In genomic region chr17:28916520-28916919, GRCm38 (mm10) we compare ENCODE assay signal across 38 mouse cellular contexts. TPM values are rescaled to one million over a fixed set of nuclear protein-coding genes. Genes with fewer than 3 reads are reported as not detected.
"Had no signal": no experiment of that assay in that cellular context is flagged by ENCODE, and none has a peak within 500 bp of the region (broad histone marks: within the 10 kb centered on the region; RNA-seq: fewer than 3 reads in every experiment).

No protein-coding gene starts in this region.

- H3K4me1 ChIP-seq: limb, embryonic 10.5 days; limb, embryonic 12.5 days; limb, embryonic 13.5 days; limb, embryonic 15.5 days; midbrain, embryonic 10.5 days; midbrain, embryonic 12.5 days; midbrain, embryonic 13.5 days; midbrain, embryonic 15.5 days; neural tube, embryonic 12.5 days had no signal

- ATAC-seq: liver, embryonic 12.5 days; liver, postnatal 0 days; lung, postnatal 0 days; midbrain, embryonic 13.5 days; midbrain, embryonic 15.5 days; midbrain, embryonic 16.5 days had no signal

- H3K9me3 ChIP-seq: limb, embryonic 10.5 days; limb, embryonic 12.5 days; limb, embryonic 13.5 days; limb, embryonic 15.5 days; liver, embryonic 12.5 days; liver, embryonic 13.5 days; liver, embryonic 15.5 days; lung, embryonic 15.5 days; megakaryocyte, embryonic 14.5 days; midbrain, embryonic 10.5 days; midbrain, embryonic 12.5 days; midbrain, embryonic 13.5 days; midbrain, embryonic 15.5 days; neural tube, embryonic 12.5 days had no signal

- H3K4me3 ChIP-seq: limb, embryonic 10.5 days; limb, embryonic 12.5 days; limb, embryonic 13.5 days; limb, embryonic 15.5 days; liver, embryonic 12.5 days; liver, embryonic 13.5 days; liver, embryonic 15.5 days; lung, embryonic 15.5 days; megakaryocyte, embryonic 14.5 days; midbrain, embryonic 10.5 days; midbrain, embryonic 12.5 days; midbrain, embryonic 13.5 days; midbrain, embryonic 15.5 days; myocyte; neural tube, embryonic 12.5 days had no signal

- H3K27ac ChIP-seq: limb, embryonic 10.5 days; limb, embryonic 12.5 days; limb, embryonic 13.5 days; limb, embryonic 15.5 days; liver, embryonic 12.5 days; liver, embryonic 13.5 days; liver, embryonic 14.5 days; liver, embryonic 15.5 days; lung, embryonic 15.5 days; macrophage; midbrain, embryonic 10.5 days; midbrain, embryonic 12.5 days; midbrain, embryonic 13.5 days; midbrain, embryonic 15.5 days; neural tube, embryonic 12.5 days had no signal

- H3K36me3 ChIP-seq: limb, embryonic 10.5 days; limb, embryonic 12.5 days; limb, embryonic 13.5 days; limb, embryonic 15.5 days; liver, embryonic 12.5 days; liver, embryonic 13.5 days; liver, embryonic 15.5 days; lung, embryonic 15.5 days; midbrain, embryonic 10.5 days; midbrain, embryonic 12.5 days; midbrain, embryonic 13.5 days; midbrain, embryonic 15.5 days; neural tube, embryonic 12.5 days had no signal

- H3K4me2 ChIP-seq: limb, embryonic 12.5 days; limb, embryonic 13.5 days; limb, embryonic 15.5 days; liver, embryonic 11.5 days; liver, embryonic 12.5 days; liver, embryonic 13.5 days; liver, embryonic 15.5 days; lung, embryonic 14.5 days; lung, embryonic 15.5 days; midbrain, embryonic 11.5 days; midbrain, embryonic 12.5 days; midbrain, embryonic 13.5 days; midbrain, embryonic 15.5 days; neural tube, embryonic 12.5 days had no signal

- H3K27me3 ChIP-seq: limb, embryonic 12.5 days; limb, embryonic 13.5 days; limb, embryonic 15.5 days; lung, embryonic 15.5 days; midbrain, embryonic 12.5 days; midbrain, embryonic 13.5 days; midbrain, embryonic 15.5 days; neural tube, embryonic 12.5 days had no signal

- H3K9ac ChIP-seq: limb, embryonic 12.5 days; limb, embryonic 13.5 days; limb, embryonic 15.5 days; liver, embryonic 12.5 days; liver, embryonic 13.5 days; liver, embryonic 14.5 days; liver, embryonic 15.5 days; liver, postnatal 0 days; lung, embryonic 14.5 days; lung, embryonic 15.5 days; midbrain, embryonic 12.5 days; midbrain, embryonic 13.5 days; midbrain, embryonic 15.5 days; neural tube, embryonic 12.5 days had no signal

- DNase-seq: left cerebral cortex, postnatal 4 days; liver; liver, embryonic 13.5 days; liver, postnatal 0 days; lung, adult 18-20 months; lung, adult 2 months; lung, embryonic 14.5 days; lung, postnatal 10 days; lung, postnatal 14 days; lung, postnatal 36 days; lung, postnatal 4 days; midbrain, embryonic 14.5 days had no signal

RNA-seq across cellular contexts. Expression of gene 4930539E08Rik, which starts 1.4 kb away (rescaled TPM):
- polyA plus RNA-seq: liver, embryonic 16.5 days; midbrain, embryonic 11.5 days; myocyte had no signal

RNA-seq across cellular contexts. Expression of gene Pxt1, which starts 27.1 kb away (rescaled TPM):
- polyA plus RNA-seq: limb, embryonic 11.5 days; limb, embryonic 13.5 days; limb, embryonic 15.5 days; liver, adult 2 months; macrophage; midbrain, embryonic 10.5 days; midbrain, embryonic 11.5 days; midbrain, embryonic 12.5 days; midbrain, embryonic 13.5 days; midbrain, embryonic 14.5 days; midbrain, embryonic 16.5 days; myocyte; neural tube, embryonic 11.5 days; neural tube, embryonic 12.5 days had no signal

RNA-seq across cellular contexts. Expression of gene Pnpla1, which starts 58.3 kb away (rescaled TPM):
- polyA plus RNA-seq: limb, embryonic 11.5 days; limb, embryonic 12.5 days; liver, adult 2 months; liver, embryonic 11.5 days; liver, embryonic 12.5 days; liver, embryonic 13.5 days; lung, embryonic 15.5 days; lung, embryonic 16.5 days; macrophage; midbrain, embryonic 10.5 days; midbrain, embryonic 11.5 days; midbrain, embryonic 12.5 days; midbrain, embryonic 13.5 days; midbrain, embryonic 14.5 days; midbrain, embryonic 16.5 days; midbrain, postnatal 0 days; myocyte; neural tube, embryonic 11.5 days; neural tube, embryonic 12.5 days had no signal
